Mouse (Mus musculus): ENCODE data around the gene Mrpl55.

DNA sequence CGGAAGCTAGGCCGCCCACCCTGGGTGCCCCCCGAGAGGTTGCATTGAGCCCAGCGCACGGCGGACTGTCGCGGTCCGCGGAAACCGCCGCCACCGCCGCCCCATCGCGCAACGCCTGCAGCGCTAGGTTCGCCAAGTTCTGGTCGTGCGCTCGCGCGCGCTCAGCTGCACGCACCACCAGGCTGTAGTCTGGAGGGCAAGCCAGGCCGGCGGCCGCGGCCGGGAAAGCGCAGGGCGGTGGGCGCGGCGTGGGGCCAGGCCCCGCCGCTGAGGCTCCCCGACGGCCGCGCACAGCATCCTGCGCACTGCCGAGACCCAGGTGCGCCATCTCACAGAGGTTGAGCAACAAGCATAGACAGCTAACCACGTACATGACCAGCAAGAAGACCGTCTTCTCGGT, 25.8 kb upstream of the Mrpl55 start:
- TF ChIP-seq HCFC1 (IDR thresholded peaks at IDR 0.05; ENCODE audit: borderline replicate concordance, insufficient read depth, low read length) (no peak), MAFK (IDR thresholded peaks at IDR 0.05; ENCODE audit: insufficient read depth, low read depth, low read length) (no peak), ZC3H11A (IDR thresholded peaks at IDR 0.05; ENCODE audit: borderline replicate concordance, low read depth, low read length) (no peak)

Measured in ES-E14 (cell line).